Mouse (Mus musculus) lung, postnatal 0 days (tissue): ENCODE data around the gene Pkp2.

Experiments used
- CTCF ChIP-seq: IDR thresholded peaks from 2 replicates; pipeline ENCODE4 v1.5.1; 2016; ENCODE audit warnings: antibody characterized with exemption, mild to moderate bottlenecking
- EP300 ChIP-seq: IDR thresholded peaks from 2 replicates; pipeline ENCODE4 v1.6.1; 2016; ENCODE audit warnings: antibody characterized with exemption, mild to moderate bottlenecking, control low read depth

- TF ChIP-seq CTCF (no peak), EP300 (no peak)
These were observed 42.1 kb downstream of the Pkp2 start for GRCm38 (mm10) chr16:16255217-16255616.
